Mouse (Mus musculus) frontal cortex, postnatal 25 days (tissue): ENCODE results near the gene Lctl.

Experiments
- DNase-seq, 2 experiments: peaks; one replicate each; pipeline ENCODE4 v3.0.0; 2022; ENCODE audit warnings: low spot score in 2 of 2

Lctl gene

DNA sequence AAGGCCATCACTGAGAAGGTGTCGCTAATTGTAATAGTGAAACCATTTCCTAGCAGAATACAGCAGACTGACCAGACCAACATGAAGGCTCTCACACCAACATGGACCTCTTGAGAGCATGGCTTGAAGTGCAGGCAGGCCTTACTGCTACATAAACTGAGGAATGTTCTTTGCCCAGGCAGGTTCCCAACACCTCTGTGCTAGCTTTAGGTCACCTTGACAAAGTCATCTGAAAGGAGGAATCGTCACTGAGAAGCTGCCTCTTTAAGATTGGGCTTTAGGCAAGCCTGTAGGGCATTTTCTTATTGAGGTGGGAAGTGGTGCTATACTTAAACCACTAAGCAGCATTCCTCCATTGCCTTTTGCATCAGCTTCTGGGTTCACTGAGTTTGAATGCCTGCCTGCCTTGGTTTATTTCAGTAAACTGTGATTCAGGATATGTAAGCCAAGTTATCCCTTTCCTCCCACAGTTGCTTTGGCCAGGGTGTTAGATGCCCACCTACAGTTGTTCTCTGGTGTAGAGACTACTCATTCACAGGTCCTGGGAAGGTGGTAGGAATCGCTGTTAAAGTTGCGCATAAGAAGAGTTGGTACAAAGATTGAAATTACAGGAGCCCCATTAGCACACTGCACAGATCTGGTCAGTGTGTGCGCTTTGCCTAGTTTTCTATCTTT is 67.4 kb downstream of the Lctl start:
- no peak for DNase-seq
